Mouse (Mus musculus) skeletal muscle tissue, postnatal 0 days (tissue): ENCODE data around the gene Slc26a1. TPM values are rescaled to one million over a fixed set of nuclear protein-coding genes. Genes with fewer than 3 reads are reported as not detected.

Source experiments
- polyA plus RNA-seq: library from polyadenylated mRNA; unstranded; fragments of >200 nt; fragmentation: Nextera tagmentation; extraction: Ambion mirVana; gene quantifications from 2 replicates; pipeline ENCODE4 v1.2.1, GENCODE M21; 2015

Gene Slc26a1
- 0.15 and 0.21 TPM in 2 replicates for polyA plus RNA-seq

DNA sequence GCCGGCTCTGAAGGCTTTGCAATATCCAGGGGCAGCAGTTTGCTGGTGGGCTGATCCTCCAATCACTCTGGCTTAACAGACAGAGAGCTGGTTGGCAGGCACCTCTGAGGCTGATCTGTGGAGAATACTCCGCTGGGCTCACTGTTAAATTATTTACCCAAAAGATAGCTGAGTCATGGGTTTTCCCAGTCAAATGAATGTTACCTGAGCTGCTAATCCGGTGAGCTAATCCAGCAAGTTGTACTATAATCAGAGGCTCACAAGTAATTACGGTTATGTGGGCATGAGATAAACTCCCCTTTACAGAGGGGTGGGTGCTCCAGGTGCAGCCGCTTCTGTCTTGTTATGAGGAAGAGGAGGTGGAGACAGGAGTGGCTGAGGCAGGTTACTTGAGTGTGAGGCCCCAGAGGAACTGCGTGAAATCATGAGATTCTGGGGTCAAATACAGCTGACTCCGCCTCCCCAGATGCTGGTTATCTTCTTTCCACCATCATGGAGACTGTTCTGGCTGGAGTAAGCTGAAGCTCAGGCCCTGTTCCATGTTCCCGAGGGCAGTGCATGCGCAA lies at the start of gene Slc26a1:
TSS of gene Slc26a1 (minus strand) at position 319 of the 566 bp plus-strand sequence.

DNA sequence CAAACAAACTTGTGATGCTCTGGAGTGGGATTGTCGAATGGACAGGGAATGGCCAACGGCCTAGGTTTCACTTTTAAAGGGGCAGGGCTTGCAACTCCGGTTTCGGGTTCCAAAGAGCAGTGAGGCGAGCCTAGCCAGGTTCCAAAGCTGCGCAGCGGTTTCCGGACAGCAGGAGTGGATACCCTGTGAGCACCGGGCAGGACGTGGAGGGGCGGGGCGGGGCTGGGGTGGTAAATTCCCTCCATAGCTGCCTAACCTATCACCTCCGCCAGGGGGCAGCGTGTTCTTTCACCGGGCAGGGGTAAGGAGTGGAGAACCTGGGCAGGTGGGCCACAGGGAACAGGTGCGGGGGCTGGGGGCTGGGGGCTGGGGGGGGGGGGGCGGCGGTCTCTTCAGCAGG lies 16.9 kb upstream of the Slc26a1 start, which contains the start of gene Fgfrl1:
TSS of gene Fgfrl1 (plus strand) at position 112 of the 400 bp plus-strand sequence.

GRCm38 (mm10) chr5:108668977-108669936 lies 6.1 kb downstream of the Slc26a1 start, which contains the start of gene Dgkq:
Gene Dgkq (minus strand): TSS chr5:108669672.

DNA sequence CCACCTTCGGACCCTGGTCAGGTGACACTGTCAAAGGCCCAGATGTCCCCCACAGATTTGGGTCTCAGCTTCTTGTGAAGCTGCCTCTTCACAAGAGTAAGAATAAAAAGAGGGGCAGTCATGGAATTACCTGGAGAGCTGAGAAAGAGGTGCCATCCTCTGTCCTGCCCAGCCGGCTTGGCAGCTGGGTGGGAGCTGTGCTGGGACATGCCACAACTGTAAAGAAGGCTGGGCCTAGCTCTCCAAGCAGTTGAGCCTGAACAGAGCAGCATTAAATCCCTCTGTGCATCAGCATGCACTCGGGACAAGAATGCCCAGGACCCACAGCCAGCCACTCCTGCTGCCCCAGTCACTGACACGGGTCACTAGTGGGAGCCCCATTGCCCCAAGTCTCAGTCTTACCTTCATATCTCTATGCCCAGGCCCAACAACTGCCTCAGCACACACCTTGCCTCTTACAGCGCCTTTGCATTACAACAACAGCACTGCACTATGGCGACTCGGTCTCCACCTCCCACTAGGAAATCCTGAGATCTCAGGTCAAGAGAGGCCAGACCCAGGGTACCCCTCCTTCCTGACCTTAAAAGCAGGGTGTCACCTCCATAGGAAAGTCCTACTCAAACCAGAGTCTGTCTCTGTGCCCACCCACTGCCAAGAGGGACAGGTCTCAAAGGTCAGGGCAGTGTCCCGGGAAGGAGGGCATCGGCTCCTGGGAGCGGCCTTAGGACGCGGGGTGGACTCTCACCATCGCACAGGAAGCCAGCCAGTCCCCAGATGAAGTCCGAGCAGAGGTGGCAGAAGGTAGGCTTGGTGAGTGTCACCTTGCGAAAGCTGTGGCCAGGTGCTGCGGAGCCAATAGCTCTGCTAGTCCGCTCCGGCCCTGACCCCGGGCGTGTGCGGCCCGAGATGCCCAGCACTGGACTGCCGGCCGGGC lies 15.4 kb downstream of the Slc26a1 start, which contains the start of gene Idua:
TSS of gene Idua (plus strand) at position 634 of the 934 bp plus-strand sequence.

DNA sequence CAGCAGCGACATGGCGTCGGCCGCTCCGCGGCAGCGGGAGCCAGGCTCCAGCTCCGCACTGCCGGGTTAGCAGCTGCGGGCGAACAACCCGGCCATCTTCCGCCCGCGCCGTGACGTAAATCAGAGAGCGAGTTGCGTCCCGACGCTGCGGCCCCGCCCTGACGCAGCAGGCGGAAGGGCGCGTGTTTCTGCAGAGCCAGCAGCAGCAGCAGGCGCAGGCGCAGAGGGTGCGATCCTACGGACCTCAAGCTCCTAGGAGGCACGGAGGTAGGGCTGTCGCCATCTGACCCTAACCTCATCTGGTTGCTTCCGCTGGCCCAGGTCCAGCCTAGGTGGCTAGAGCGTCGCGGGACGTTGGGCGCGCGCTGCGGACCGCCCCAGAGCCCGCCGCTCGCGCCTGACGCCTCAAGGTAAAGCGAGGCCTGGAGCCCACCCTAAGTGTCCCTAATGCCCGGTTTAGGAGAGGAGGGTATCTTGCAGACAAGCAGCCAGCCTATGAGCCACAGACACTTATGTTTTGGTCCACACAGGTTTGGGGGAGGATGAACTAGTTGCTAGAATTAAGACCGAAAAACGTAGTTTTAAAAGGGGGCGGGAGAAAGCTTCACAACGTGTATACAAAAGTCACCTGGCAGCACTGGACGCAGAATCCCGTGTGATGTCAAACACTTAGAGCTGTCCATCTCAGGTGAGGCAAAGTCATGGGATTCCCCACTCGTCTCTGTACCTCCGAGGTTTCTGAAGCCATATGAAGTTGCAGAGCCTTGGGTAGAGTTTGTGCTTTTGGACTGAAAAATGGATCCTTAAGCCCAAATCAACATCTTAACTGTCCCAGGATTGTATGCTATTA lies 45.5 kb downstream of the Slc26a1 start, which contains the start of the genes Gak and Tmem175:
TSS of gene Gak (minus strand) at position 122 of the 850 bp plus-strand sequence.
TSS of gene Tmem175 (plus strand) at position 137 of the 850 bp plus-strand sequence.

Other genes starting within 250 kb of the Slc26a1 start
- 1,042 and 1,105 TPM in 2 replicates for gene Atp5k, start 241.1 kb downstream of the Slc26a1 start, polyA plus RNA-seq
- 1.2 and 1.3 TPM in 2 replicates for gene Mfsd7a, start 226.7 kb downstream of the Slc26a1 start, polyA plus RNA-seq
- 18.0 and 22.5 TPM in 2 replicates for gene Pcgf3, start 214.3 kb downstream of the Slc26a1 start, polyA plus RNA-seq
- gene Cplx1, start 125.5 kb downstream of the Slc26a1 start, polyA plus RNA-seq = 0.11 and 0.21 TPM in 2 replicates
- gene Gak, start 45.8 kb downstream of the Slc26a1 start, polyA plus RNA-seq = 16.2 and 16.5 TPM in 2 replicates
- 14.6 and 15.1 TPM in 2 replicates for gene Tmem175, start 45.8 kb downstream of the Slc26a1 start, polyA plus RNA-seq
- gene Idua, start 15.2 kb downstream of the Slc26a1 start, polyA plus RNA-seq = 13.5 and 15.5 TPM in 2 replicates
- gene Dgkq, start 5.9 kb downstream of the Slc26a1 start, polyA plus RNA-seq = 2.9 and 3.0 TPM in 2 replicates
- 117 and 158 TPM in 2 replicates for gene Fgfrl1, start 16.8 kb upstream of the Slc26a1 start, polyA plus RNA-seq
- not detected in 2 replicates for gene Rnf212, start 99.4 kb upstream of the Slc26a1 start, polyA plus RNA-seq
- not detected in 2 replicates for gene Tmed11, start 119.8 kb upstream of the Slc26a1 start, polyA plus RNA-seq
- gene Vmn2r8, start 133.3 kb upstream of the Slc26a1 start, polyA plus RNA-seq = not detected in 2 replicates
- gene Vmn2r9, start 177.0 kb upstream of the Slc26a1 start, polyA plus RNA-seq = not detected in 2 replicates